Mouse (Mus musculus) C2C12 (cell line): ENCODE measurements around the gene Hsd3b4.
"Not testable (repeated sequence)": the region's sequence is repeated elsewhere in the genome, so short reads cannot be mapped to it uniquely, and the experiment has no call there.

ENCODE experiments used
- CTCF ChIP-seq: IDR thresholded peaks from one replicate; pipeline ENCODE4 v1.5.1; 2011; ENCODE audit not compliant: control insufficient read depth, insufficient read depth, insufficient read length
- FOSL1 ChIP-seq: IDR thresholded peaks from one replicate; pipeline ENCODE4 v1.8.0; 2011; ENCODE audit warnings: mild to moderate bottlenecking, low read length; ENCODE audit not compliant: poor library complexity, insufficient read depth, severe bottlenecking
- MAX ChIP-seq: IDR thresholded peaks from one replicate; pipeline ENCODE4 v1.6.1; 2011; ENCODE audit warnings: mild to moderate bottlenecking, control low read depth
- MYOG ChIP-seq: IDR thresholded peaks from one replicate; pipeline ENCODE4 v1.6.1; 2011; ENCODE audit not compliant: control insufficient read depth, insufficient read length; ENCODE audit errors: extremely low read depth

GRCm38 (mm10) chr3:98496762-98497161 lies 13.6 kb downstream of the Hsd3b4 start:
- TF ChIP-seq MAX, CTCF, FOSL1, MYOG: not testable (repeated sequence)
